Mouse (Mus musculus) left cerebral cortex, postnatal 36 days (tissue): ENCODE measurements around the gene Oprm1. TPM values are rescaled to one million over a fixed set of nuclear protein-coding genes. Genes with fewer than 3 reads are reported as not detected.
A peak's percentile ranks its signal among the peaks of the same experiment; 100 is the strongest.

Source experiments
- DNase-seq, 2 experiments: peaks; one replicate each; pipeline ENCODE4 v3.0.0; 2021 to 2022; ENCODE audit warnings: low spot score in 2 of 2, mixed read lengths in 1 of 2
- intact Hi-C: fragments of 180-260 bp; cut with DNase I; formaldehyde crosslinking; loops from one replicate; pipeline ENCODE4 v1.15.1; 2025
- total RNA-seq, 2 experiments: library from RNA; stranded (reverse); gene quantifications; 2 replicates each; pipeline ENCODE4 v1.2.3; 2021

The Oprm1 gene
- total RNA-seq, 2 experiments from 2014 or later = 6.6 to 8.7 TPM

DNA sequence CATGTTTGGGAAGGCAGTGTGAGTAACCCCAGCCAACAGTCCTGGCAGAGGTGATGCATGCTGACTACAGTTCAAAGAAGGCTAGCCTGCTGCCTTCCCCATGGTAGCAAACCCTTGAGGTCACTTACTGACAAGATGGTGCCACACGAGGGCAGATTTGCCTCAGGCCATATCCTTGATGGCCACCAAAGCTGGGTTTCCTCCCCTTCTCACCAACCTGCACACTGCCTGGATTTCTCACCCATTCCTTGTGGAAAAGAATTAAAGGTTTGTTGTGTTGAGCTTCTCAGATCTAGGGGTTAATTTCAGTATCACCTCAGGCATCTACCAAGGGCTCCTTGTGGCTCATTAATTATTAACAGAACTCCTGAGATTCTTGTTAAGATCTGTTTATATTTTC, 256.9 kb downstream of the Oprm1 start:
- DNase-seq = no peak
- intact Hi-C loops = no loop called here

DNA sequence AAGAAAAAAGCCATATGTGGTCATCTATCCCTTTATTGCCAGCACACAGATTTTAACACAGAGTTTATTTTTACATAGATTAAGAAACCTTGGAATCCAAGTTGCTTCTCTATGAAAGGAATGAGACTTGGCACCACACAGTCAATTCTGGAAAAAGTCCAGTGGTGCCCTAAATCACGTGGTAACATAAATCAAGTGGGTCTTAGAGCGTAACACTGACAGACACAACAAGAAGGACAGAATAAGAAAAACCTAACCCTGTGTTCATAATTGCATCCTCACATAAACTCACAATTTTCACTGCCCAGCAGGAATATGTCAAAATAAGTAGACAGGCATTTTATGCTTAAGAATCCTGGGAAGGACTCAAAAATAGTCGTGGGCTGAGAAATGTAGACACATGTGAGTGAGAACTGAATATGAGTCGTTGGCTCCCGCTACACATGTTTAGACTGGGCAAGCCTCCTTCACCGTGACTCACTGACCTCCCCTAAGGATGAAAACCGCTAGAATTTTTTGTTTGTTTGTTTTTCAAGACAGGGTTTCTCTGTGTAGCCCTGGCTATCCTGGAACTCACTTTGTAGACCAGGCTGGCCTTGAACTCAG, 261.6 kb downstream of the Oprm1 start:
- intact Hi-C loops = no loop called here
- no peak for DNase-seq

DNA sequence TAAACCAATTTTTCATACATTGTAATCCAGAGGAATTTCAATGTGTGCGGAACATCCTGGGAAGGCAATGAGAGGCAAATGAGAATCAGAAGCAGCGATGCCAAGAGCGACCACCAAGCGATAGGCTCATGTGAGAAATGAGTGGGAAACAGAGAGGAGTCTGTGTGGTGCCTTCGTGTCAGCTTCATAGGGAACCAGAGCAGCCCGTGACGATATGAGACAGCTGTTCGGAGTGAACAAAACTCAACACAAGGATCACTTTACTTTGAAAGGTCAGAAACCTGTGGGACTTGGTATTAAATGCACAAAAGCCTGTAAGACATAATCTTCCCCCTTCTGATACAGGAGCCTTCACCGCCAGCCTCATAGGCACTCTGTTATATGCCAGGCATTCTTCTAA, 262.2 kb downstream of the Oprm1 start:
- intact Hi-C loops = no loop called here
- no peak for DNase-seq

- DNase-seq = no peak
- intact Hi-C loops = no loop called here
These were observed 266.7 kb downstream of the Oprm1 start for GRCm38 (mm10) chr10:7025028-7025427.

GRCm38 (mm10) chr10:7033459-7033858, 275.2 kb downstream of the Oprm1 start:
- intact Hi-C loops = no loop called here
- DNase-seq = no peak

DNA sequence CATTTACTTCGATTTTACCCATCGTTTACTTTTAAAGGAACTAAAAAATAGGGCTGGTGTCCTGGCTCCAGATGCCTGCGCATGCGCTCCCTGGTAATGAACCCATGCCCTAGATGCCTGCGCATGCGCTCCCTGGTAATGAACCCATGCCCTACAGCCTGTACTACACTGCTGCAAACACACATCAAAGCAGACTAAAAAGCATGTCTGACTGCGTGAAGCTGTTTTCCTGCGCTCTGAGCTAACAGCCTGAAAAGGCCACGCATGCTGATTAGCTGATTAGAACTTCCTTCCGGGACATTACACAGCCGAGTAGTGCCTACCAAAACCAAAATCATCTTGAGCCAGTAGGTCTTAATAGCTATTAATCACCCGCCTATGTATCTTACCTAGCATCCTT, 277.2 kb downstream of the Oprm1 start:
- DNase-seq = no peak
- intact Hi-C loops = no loop called here

- intact Hi-C loops = no loop called here
- DNase-seq = no peak
These were observed 278.9 kb downstream of the Oprm1 start for GRCm38 (mm10) chr10:7037194-7037593.

DNA sequence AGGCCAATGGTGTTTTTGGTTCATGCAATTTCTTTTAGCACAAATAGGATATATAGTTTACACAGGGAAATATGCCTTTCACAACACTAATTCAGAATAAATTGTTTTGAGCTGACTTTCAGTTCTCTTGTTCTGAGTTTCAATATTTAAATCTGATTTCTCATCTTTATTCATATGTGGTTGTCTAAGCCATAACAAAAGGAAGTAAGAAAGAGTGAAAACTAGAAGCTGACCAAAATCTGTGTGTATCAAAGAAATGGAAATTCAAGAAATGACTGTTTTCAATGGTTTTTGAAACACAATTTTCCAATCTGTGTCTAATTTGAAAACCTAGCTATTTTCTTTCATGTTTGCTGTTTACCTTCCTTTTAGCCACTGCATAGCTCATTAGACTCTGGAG, 282.7 kb downstream of the Oprm1 start:
- DNase-seq = no peak
- intact Hi-C loops = no loop called here

- intact Hi-C loops = no loop called here
- no peak for DNase-seq
These were observed 285.6 kb downstream of the Oprm1 start for GRCm38 (mm10) chr10:7043896-7044295.

- no peak for DNase-seq
- intact Hi-C loops = no loop called here
These were observed 289.1 kb downstream of the Oprm1 start for GRCm38 (mm10) chr10:7047288-7047918.

GRCm38 (mm10) chr10:7047919-7048291, 289.6 kb downstream of the Oprm1 start:
- intact Hi-C loops = no loop called here
- DNase-seq = no peak

GRCm38 (mm10) chr10:7049901-7050300, 291.6 kb downstream of the Oprm1 start:
- intact Hi-C loops = no loop called here
- no peak for DNase-seq

DNA sequence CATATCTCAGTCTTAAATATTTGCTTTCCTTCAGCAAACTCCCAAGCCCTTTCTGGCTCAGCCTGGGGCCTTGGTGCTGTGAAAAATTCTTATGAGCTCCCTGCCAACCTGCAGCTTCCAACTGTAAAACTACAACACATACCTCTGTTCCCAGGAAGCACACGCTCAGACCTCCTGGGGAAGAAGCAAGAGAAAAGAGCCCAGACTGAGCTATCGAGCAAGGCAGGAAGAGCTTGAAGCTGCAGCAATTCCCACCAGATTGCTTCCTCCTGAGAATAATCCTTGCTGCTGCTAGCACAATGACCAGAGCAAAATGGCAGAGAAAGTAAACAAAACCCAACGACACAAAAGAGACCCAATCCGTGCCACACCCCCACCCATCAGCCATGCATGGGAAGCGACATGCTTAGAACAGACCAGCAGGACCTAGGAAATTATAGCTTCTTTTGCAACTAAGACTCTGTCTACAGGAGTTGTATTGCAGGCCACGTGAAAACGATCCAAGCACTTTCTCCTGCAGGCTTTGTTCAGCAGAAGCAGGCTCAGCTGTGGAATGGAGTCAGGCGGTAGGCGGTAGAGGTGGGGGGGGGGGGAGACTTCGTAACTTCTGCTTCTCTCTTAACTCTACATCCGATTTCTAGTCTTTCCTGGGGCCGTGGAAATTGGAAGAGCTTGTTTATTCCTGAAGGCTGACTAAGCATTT, 294.2 kb downstream of the Oprm1 start, which contains the start of gene Ipcef1:
Ipcef1 (minus strand) TSS at position 164 of the 703 bp plus-strand sequence.
- intact Hi-C loops = no loop called here
- no peak for DNase-seq

DNA sequence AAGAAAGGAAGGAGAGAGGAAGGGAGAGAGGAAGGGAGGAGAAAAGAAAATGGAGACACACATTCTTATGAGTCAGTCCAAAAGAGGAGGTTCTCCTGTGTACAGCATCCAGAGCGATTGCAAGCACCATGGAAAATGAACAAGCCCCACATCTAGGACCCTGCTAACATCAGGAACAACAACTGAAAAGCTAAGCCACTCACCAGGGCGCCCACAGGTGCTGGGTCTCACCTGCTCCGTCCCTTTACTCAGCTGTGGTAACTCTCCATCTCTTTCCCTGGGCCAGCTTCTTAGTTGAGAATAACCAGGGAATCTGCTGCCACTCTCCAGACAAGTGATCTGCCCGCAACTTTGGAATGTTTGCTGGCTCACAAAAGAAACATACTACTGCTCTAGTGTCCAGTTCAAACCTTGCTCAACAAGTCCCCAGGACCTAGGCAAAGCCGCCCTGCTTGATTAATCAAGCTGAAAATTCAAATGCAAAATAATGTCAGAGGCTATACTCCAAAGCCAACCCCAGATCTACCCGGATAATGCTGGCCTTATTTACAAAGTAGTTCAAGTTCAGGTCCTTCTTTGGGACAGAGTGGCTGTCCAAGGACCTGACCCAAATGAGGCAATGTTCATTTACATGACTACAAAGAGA, 296.4 kb downstream of the Oprm1 start:
- intact Hi-C loops = no loop called here
- no peak for DNase-seq

DNA sequence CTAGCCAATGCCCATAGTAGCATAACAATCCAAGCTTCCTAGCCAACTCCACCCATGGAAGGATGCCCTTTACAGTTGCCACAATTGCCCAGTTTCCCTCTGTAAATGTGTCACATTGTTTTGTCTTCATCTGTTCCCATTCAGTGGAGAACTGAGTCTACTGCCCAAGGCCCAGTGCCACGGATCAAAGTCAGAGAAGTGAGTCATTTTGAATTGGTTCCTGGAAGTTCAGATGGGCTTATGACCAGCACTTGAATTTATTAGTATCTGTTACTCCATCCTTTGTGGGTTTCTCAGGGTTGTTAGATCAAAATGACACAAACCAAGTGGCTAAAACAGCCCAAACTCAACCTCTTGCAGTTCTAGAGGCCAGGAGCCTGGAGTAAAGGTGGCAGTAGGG, 299.2 kb downstream of the Oprm1 start:
- no peak for DNase-seq
- intact Hi-C loops = no loop called here

DNA sequence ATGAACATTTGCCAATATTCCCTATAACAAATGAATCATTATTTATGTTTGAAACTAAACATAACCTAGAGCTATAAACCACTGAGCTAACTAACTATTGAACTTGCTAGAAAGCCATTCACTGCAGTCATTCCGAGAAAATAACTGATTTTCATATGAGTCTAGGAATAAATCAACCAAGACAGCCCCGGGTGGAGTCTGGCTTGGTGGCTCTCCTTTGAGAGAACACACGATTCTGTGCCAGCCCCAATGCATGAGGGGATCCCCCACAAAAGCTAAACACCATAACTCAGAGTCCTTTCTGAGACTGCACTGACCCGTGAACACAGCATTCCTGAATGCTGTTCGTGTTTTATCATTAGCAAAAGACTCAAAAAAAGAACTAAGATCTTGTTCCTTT, 302.0 kb downstream of the Oprm1 start:
- intact Hi-C loops = no loop called here
- DNase-seq = no peak

DNA sequence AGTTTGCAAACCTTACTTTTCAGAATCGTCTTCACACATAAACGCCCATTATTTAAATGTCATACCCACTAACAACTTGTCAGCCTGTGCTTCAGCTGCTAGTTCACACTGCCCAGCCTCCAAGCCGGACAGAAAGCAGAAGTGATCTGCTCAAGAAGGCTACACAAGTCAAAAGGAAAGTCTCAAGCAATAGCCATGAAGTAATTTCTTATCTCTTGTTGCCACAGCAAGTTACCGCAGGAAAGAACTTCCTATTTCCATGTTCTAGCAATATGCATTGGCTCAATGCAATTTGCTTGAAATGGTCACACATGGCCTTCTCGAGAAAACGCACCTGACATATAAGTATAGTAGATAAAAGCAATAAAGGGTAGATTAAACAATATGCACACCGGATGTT, 304.7 kb downstream of the Oprm1 start:
- intact Hi-C loops = no loop called here
- DNase-seq = no peak

GRCm38 (mm10) chr10:7063752-7064457, 305.6 kb downstream of the Oprm1 start:
- DNase-seq = peak; percentile 22 to 27

DNA sequence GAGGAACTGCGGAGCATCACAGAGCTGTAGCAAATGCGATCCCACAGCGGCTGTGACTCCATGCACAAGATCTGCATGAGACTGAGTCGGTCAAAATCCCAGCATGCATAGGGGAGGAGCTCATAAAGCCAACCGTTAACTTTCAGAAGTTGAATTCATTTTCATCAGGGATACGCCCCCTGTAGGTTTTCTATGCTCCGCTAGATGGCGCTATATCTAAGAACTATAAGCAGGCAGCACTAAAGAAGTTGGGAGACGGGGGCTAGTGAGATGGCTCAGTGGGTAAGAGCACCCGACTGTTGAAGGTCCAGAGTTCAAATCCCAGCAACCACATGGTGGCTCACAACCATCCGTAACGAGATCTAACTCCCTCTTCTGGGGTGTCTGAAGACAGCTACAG, 310.3 kb downstream of the Oprm1 start:
- intact Hi-C loops = no loop called here
- no peak for DNase-seq

More at GRCm38 (mm10) chr10:7063752-7064457, 305.6 kb downstream of the Oprm1 start:
- intact Hi-C loops = no loop called here

DNA sequence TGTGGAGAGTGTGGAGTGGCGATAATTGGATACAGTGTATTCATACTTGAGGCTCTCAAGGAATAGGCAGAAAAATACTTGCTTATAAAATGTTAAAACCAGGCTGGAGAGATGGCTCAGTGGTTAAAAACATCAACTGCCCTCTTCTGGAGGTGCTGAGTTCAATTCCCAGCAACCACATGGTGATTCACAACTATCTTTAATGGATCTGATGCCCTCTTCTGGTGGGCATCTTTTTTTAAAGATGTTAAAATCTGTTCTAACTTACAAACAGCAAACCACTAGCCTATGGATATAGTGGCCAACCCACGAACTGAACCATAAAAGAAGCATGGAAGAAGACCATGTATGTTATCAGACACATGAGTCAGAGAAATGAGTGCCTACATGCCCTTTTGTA, 310.8 kb downstream of the Oprm1 start:
- DNase-seq = no peak
- intact Hi-C loops = no loop called here
